Mouse (Mus musculus) forebrain, postnatal 0 days (tissue): ENCODE results near the gene Teddm1a. TPM values are rescaled to one million over a fixed set of nuclear protein-coding genes. Genes with fewer than 3 reads are reported as not detected.

Source experiments
- ATAC-seq: fragments of 200-750 bp; cut with Nextera tagmentation; 2 replicates; pipeline ENCODE4 v1.8.0; 2017; ENCODE audit warnings: mild to moderate bottlenecking, moderate library complexity
- DNase-seq: peaks from one replicate; pipeline ENCODE4 v3.0.0-alpha.2; 2015
- H3K27ac ChIP-seq: fragments of 300-500 bp; sonication (generic); 2 replicates; pipeline ENCODE4 v1.5.1; 2014; ENCODE audit warnings: low read depth, mild to moderate bottlenecking, antibody characterized with exemption, low read length, moderate library complexity, mixed read lengths
- H3K27me3 ChIP-seq: fragments of 300-500 bp; sonication (generic); 2 replicates; pipeline ENCODE4 v1.6.1; 2014; ENCODE audit warnings: mild to moderate bottlenecking, low read length, mixed read lengths; ENCODE audit not compliant: insufficient read depth
- H3K36me3 ChIP-seq: fragments of 300-500 bp; sonication (generic); 2 replicates; pipeline ENCODE4 v1.6.1; 2014; ENCODE audit warnings: mild to moderate bottlenecking, moderate library complexity; ENCODE audit not compliant: insufficient read depth
- H3K4me1 ChIP-seq: fragments of 300-500 bp; sonication (generic); 2 replicates; pipeline ENCODE4 v1.6.1; 2014; ENCODE audit warnings: antibody characterized with exemption; ENCODE audit not compliant: insufficient read depth
- H3K4me2 ChIP-seq: fragments of 300-500 bp; sonication (generic); 2 replicates; pipeline ENCODE4 v1.6.1; 2014; ENCODE audit warnings: low read depth, mild to moderate bottlenecking, moderate library complexity
- H3K4me3 ChIP-seq: fragments of 300-500 bp; sonication (generic); 2 replicates; pipeline ENCODE4 v1.5.1; 2014; ENCODE audit warnings: low read depth, low read length, mixed read lengths
- H3K9ac ChIP-seq: fragments of 300-500 bp; sonication (generic); 2 replicates; pipeline ENCODE4 v1.6.1; 2014; ENCODE audit warnings: mild to moderate bottlenecking
- H3K9me3 ChIP-seq: fragments of 300-500 bp; sonication (generic); 2 replicates; pipeline ENCODE4 v1.6.1; 2016; ENCODE audit warnings: low read length
- CTCF ChIP-seq: sonication (generic); IDR thresholded peaks from 2 replicates; pipeline ENCODE4 v1.5.1; 2016; ENCODE audit warnings: antibody characterized with exemption, control low read depth, low read depth
- WGBS: fragments of 180-500 bp; shearing (Covaris S2); extraction: QIAGEN DNeasy Blood & Tissue Kit; methylation state at CpG from one replicate; pipeline ENCODE4 v1.1.7; 2014; 5-methylcytosine and 5-hydroxymethylcytosine counted together
- microRNA-seq, 2 experiments: library from miRNA; unstranded; fragments of <30 nt; microRNA quantifications; one replicate each; pipeline ENCODE4; 2016
- polyA plus RNA-seq: library from polyadenylated mRNA; unstranded; fragments of >200 nt; fragmentation: Nextera tagmentation; extraction: Ambion mirVana; gene quantifications from 2 replicates; pipeline ENCODE4 v1.2.1, GENCODE M21; 2015
- total RNA-seq: library from RNA; depleted of rRNA; stranded (reverse); fragments of >200 nt; gene quantifications from 2 replicates; pipeline ENCODE4 v1.2.3, GENCODE M21; 2014; rRNA removed

Gene Teddm1a
- total and polyA plus RNA-seq, 2 experiments from 2014 or later = 0.11 TPM; not detected in 1

DNA sequence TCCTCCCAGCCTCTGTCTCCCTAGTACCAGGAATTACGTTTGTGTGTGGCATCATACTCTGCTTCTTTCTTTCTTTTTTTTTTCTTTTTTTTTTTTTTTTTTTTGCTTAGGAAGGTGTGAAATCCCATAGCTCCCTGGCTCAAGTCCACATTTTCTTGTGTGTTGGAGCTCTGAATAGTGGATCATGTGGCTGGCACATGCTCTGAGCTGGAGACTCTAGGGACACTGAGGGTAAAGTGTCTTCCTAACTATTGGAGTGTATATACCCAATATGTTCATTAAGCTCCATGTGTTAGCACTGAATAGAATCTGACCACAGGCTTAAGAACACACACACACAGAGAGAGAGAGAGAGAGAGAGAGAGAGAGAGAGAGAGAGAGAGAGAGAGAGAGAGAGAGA is 42.2 kb downstream of the Teddm1a start:
- Histone ChIP-seq H3K4me3 (no peak overlapping the region), H3K9ac (no peak overlapping the region), H3K27me3 (no peaks in the 10 kb centered on the region), H3K4me1 (no peaks in the 10 kb centered on the region), H3K9me3 (no peaks in the 10 kb centered on the region), H3K27ac (no peak overlapping the region), H3K36me3 (no peaks in the 10 kb centered on the region), H3K4me2 (no peak overlapping the region)
- DNase-seq = no peak
- ATAC-seq = no peak
- 67% methylated on average over 1 of the region's 1 CpGs for WGBS
- no peak for TF ChIP-seq CTCF

GRCm38 (mm10) chr1:153935844-153936380 is 44.4 kb downstream of the Teddm1a start:
- Histone ChIP-seq H3K36me3 (no peaks in the 10 kb centered on the region), H3K9ac (no peak overlapping the region), H3K9me3 (no peaks in the 10 kb centered on the region), H3K27me3 (no peaks in the 10 kb centered on the region), H3K4me2 (no peak overlapping the region), H3K27ac (no peak overlapping the region), H3K4me3 (no peak overlapping the region), H3K4me1 (no peaks in the 10 kb centered on the region)
- ATAC-seq (peak; percentile 43; the same call in 1 of the 2 replicates), DNase-seq (peak; percentile 6)
- no peak for TF ChIP-seq CTCF
- WGBS = 41% methylated on average over 12 of the region's 12 CpGs

DNA sequence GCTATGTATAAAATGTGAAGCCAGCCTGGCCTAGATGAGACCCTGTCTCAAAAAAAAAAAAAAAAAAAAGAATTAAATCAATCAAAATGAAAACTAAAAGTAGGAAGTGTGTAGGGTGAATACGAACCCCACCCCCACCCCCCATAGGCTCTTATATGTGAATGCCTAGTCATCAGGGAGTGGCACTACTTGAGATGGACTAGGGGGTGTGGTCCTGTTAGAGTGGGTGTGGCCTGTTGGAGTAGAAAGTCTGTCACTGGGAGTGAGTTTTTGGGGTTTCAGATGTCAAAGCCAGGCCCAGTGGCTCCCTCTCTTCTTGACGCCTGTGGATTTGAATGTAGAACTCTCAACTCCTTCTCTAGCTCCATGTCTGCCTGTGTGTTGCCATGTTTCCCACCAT is 45.5 kb downstream of the Teddm1a start:
- H3K27ac ChIP-seq = no peak overlapping the region
- TF ChIP-seq CTCF = no peak
- H3K9ac ChIP-seq = no peak overlapping the region
- ATAC-seq = no peak
- H3K9me3 ChIP-seq = no peaks in the 10 kb centered on the region
- H3K4me1 ChIP-seq = no peaks in the 10 kb centered on the region
- H3K4me3 ChIP-seq = no peak overlapping the region
- H3K4me2 ChIP-seq = no peak overlapping the region
- H3K27me3 ChIP-seq = no peaks in the 10 kb centered on the region
- H3K36me3 ChIP-seq = no peaks in the 10 kb centered on the region
- DNase-seq = no peak
- WGBS = 100% methylated on average over 2 of the region's 2 CpGs

GRCm38 (mm10) chr1:153940986-153941385 is 49.4 kb downstream of the Teddm1a start:
- DNase-seq (peak; percentile 25), ATAC-seq (no peak)
- no peaks in the 10 kb centered on the region for H3K27me3 ChIP-seq
- H3K4me2 ChIP-seq = no peak overlapping the region
- 93% methylated on average over 2 of the region's 2 CpGs for WGBS
- no peak overlapping the region for H3K27ac ChIP-seq
- H3K9me3 ChIP-seq = no peaks in the 10 kb centered on the region
- no peaks in the 10 kb centered on the region for H3K4me1 ChIP-seq
- no peak for TF ChIP-seq CTCF
- no peaks in the 10 kb centered on the region for H3K36me3 ChIP-seq
- no peak overlapping the region for H3K9ac ChIP-seq
- no peak overlapping the region for H3K4me3 ChIP-seq

Small RNA genes within 50 kb of the gene (microRNA-seq; reads per million reads assigned to microRNA genes)
- 16.8 to 24.7 reads per million in 2 experiments for gene Mir8114

Other genes with a start within 250 kb of the Teddm1a start
- gene Rgs8, start 238.7 kb upstream of the Teddm1a start, total RNA-seq = 19.3 and 22.7 TPM in 2 replicates
- gene Rgs8, start 238.7 kb upstream of the Teddm1a start, polyA plus RNA-seq = 12.0 and 16.6 TPM in 2 replicates
- gene Rgs16, start 151.4 kb upstream of the Teddm1a start, total RNA-seq = 7.9 and 9.6 TPM in 2 replicates
- 15.5 and 16.7 TPM in 2 replicates for gene Rgs16, start 151.4 kb upstream of the Teddm1a start, polyA plus RNA-seq
- gene Rnasel, start 142.3 kb upstream of the Teddm1a start, total RNA-seq = 39.5 and 43.9 TPM in 2 replicates
- 10.7 and 19.5 TPM in 2 replicates for gene Rnasel, start 142.3 kb upstream of the Teddm1a start, polyA plus RNA-seq
- 0.23 and 0.90 TPM in 2 replicates for gene Rgsl1, start 47.6 kb upstream of the Teddm1a start, total RNA-seq
- 0.39 and 0.44 TPM in 2 replicates for gene Rgsl1, start 47.6 kb upstream of the Teddm1a start, polyA plus RNA-seq
- gene Teddm1b, start 17.4 kb upstream of the Teddm1a start, total RNA-seq = not detected in 2 replicates
- gene Teddm1b, start 17.4 kb upstream of the Teddm1a start, polyA plus RNA-seq = 0.36 and 0.49 TPM in 2 replicates
- gene Glul, start 8.2 kb downstream of the Teddm1a start, total RNA-seq = 297 and 313 TPM in 2 replicates
- 254 and 255 TPM in 2 replicates for gene Glul, start 8.2 kb downstream of the Teddm1a start, polyA plus RNA-seq
- gene Teddm2, start 8.5 kb downstream of the Teddm1a start, total RNA-seq = 2.3 and 2.9 TPM in 2 replicates
- gene Teddm2, start 8.5 kb downstream of the Teddm1a start, polyA plus RNA-seq = 1.7 and 2.5 TPM in 2 replicates